Mouse (Mus musculus): ENCODE data around the gene Dnah2. TPM values are rescaled to one million over a fixed set of nuclear protein-coding genes. Genes with fewer than 3 reads are reported as not detected.

The Dnah2 gene
- polyA plus RNA-seq, 1 experiment from 2014 or later = 1.5 TPM

GRCm38 (mm10) chr11:69413221-69414181, 135.4 kb downstream of the Dnah2 start, which contains the start of gene Kdm6b:
Kdm6b (minus strand) TSS chr11:69413675.
- peaks cover 14% of the 10 kb centered on the region for H3K36me3 ChIP-seq (ENCODE audit: control insufficient read depth, insufficient read depth, low read length)
- 27% methylated on average over 12 of the region's 12 CpGs for WGBS
- no peak for ATAC-seq (ENCODE audit: low FRiP score, low TSS enrichment)
- H3K27ac ChIP-seq (ENCODE audit: low read depth, low read length) = peak within 1 kb of the TSS; percentile 95
- peak within 1 kb of the TSS; percentile 45; the same call in 1 of the 2 replicates for H3K9ac ChIP-seq (ENCODE audit: low read depth, low read length)
- H3K4me2 ChIP-seq (replicated peaks; ENCODE audit: low read depth, low read length) = peak within 1 kb of the TSS; percentile 95
- H3K9me3 ChIP-seq (ENCODE audit: control insufficient read depth, low read length) = no peaks in the 10 kb centered on the region
- peak within 1 kb of the TSS; percentile 85 for H3K4me3 ChIP-seq (ENCODE audit: low read length)
- H3K27me3 ChIP-seq (ENCODE audit: control insufficient read depth, insufficient read depth, low read length) = no peaks in the 10 kb centered on the region
- H3K4me1 ChIP-seq (ENCODE audit: control insufficient read depth, insufficient read depth, low read length) = peaks cover 47% of the 10 kb centered on the region

GRCm38 (mm10) chr11:69412548-69412947, 136.4 kb downstream of the Dnah2 start:
- peaks cover 21% of the 10 kb centered on the region for H3K36me3 ChIP-seq (ENCODE audit: control insufficient read depth, insufficient read depth, low read length)
- ATAC-seq (ENCODE audit: low FRiP score, low TSS enrichment) = no peak
- H3K27me3 ChIP-seq (ENCODE audit: control insufficient read depth, insufficient read depth, low read length) = no peaks in the 10 kb centered on the region
- 53% methylated on average over 7 of the region's 7 CpGs for WGBS
- peak overlapping the region; percentile 85 for H3K4me3 ChIP-seq (ENCODE audit: low read length)
- H3K9ac ChIP-seq (ENCODE audit: low read depth, low read length) = peak overlapping the region; percentile 8; the same call in 1 of the 2 replicates
- H3K9me3 ChIP-seq (ENCODE audit: control insufficient read depth, low read length) = no peaks in the 10 kb centered on the region
- peaks cover 56% of the 10 kb centered on the region for H3K4me1 ChIP-seq (ENCODE audit: control insufficient read depth, insufficient read depth, low read length)
- H3K27ac ChIP-seq (ENCODE audit: low read depth, low read length) = no peak overlapping the region
- peak overlapping the region; percentile 68 for H3K4me2 ChIP-seq (replicated peaks; ENCODE audit: low read depth, low read length)

- Histone ChIP-seq H3K9me3 (ENCODE audit: control insufficient read depth, low read length) (no peaks in the 10 kb centered on the region), H3K4me3 (ENCODE audit: low read length) (peak overlapping the region; percentile 85), H3K4me2 (replicated peaks; ENCODE audit: low read depth, low read length) (peak overlapping the region; percentile 68), H3K36me3 (ENCODE audit: control insufficient read depth, insufficient read depth, low read length) (peaks cover 30% of the 10 kb centered on the region), H3K27me3 (ENCODE audit: control insufficient read depth, insufficient read depth, low read length) (no peaks in the 10 kb centered on the region), H3K27ac (ENCODE audit: low read depth, low read length) (peak overlapping the region; percentile 99), H3K9ac (ENCODE audit: low read depth, low read length) (peak overlapping the region; percentile 90), H3K4me1 (ENCODE audit: control insufficient read depth, insufficient read depth, low read length) (peaks cover 50% of the 10 kb centered on the region)
- ATAC-seq (ENCODE audit: low FRiP score, low TSS enrichment) = no peak
- under 1% methylated on average over 33 of the region's 39 CpGs for WGBS
Measured at GRCm38 (mm10) chr11:69411538-69412203, 137.2 kb downstream of the Dnah2 start.

GRCm38 (mm10) chr11:69411073-69411535, 137.8 kb downstream of the Dnah2 start:
- peaks cover 47% of the 10 kb centered on the region for H3K4me1 ChIP-seq (ENCODE audit: control insufficient read depth, insufficient read depth, low read length)
- peak overlapping the region; percentile 85 for H3K4me3 ChIP-seq (ENCODE audit: low read length)
- WGBS = under 1% methylated on average over 26 of the region's 26 CpGs
- H3K27ac ChIP-seq (ENCODE audit: low read depth, low read length) = peak overlapping the region; percentile 99
- H3K4me2 ChIP-seq (replicated peaks; ENCODE audit: low read depth, low read length) = peak overlapping the region; percentile 68
- H3K36me3 ChIP-seq (ENCODE audit: control insufficient read depth, insufficient read depth, low read length) = peaks cover 35% of the 10 kb centered on the region
- no peaks in the 10 kb centered on the region for H3K27me3 ChIP-seq (ENCODE audit: control insufficient read depth, insufficient read depth, low read length)
- no peaks in the 10 kb centered on the region for H3K9me3 ChIP-seq (ENCODE audit: control insufficient read depth, low read length)
- ATAC-seq (ENCODE audit: low FRiP score, low TSS enrichment) = peak; percentile 56
- peak overlapping the region; percentile 90 for H3K9ac ChIP-seq (ENCODE audit: low read depth, low read length)

- H3K4me3 ChIP-seq (ENCODE audit: low read length) = peak overlapping the region; percentile 85
- under 1% methylated on average over 41 of the region's 41 CpGs for WGBS
- H3K36me3 ChIP-seq (ENCODE audit: control insufficient read depth, insufficient read depth, low read length) = peaks cover 41% of the 10 kb centered on the region
- H3K9me3 ChIP-seq (ENCODE audit: control insufficient read depth, low read length) = no peaks in the 10 kb centered on the region
- H3K4me1 ChIP-seq (ENCODE audit: control insufficient read depth, insufficient read depth, low read length) = peaks cover 47% of the 10 kb centered on the region
- ATAC-seq (ENCODE audit: low FRiP score, low TSS enrichment) = peak; percentile 7; the same call in 1 of the 2 replicates
- peak overlapping the region; percentile 99 for H3K27ac ChIP-seq (ENCODE audit: low read depth, low read length)
- peak overlapping the region; percentile 68 for H3K4me2 ChIP-seq (replicated peaks; ENCODE audit: low read depth, low read length)
- no peaks in the 10 kb centered on the region for H3K27me3 ChIP-seq (ENCODE audit: control insufficient read depth, insufficient read depth, low read length)
- peak overlapping the region; percentile 90 for H3K9ac ChIP-seq (ENCODE audit: low read depth, low read length)
Measured at GRCm38 (mm10) chr11:69410310-69411072, 138.4 kb downstream of the Dnah2 start.

- H3K4me3 ChIP-seq (ENCODE audit: low read length) = peak overlapping the region; percentile 85
- H3K4me1 ChIP-seq (ENCODE audit: control insufficient read depth, insufficient read depth, low read length) = peaks cover 45% of the 10 kb centered on the region
- WGBS = under 1% methylated on average over 18 of the region's 18 CpGs
- H3K27me3 ChIP-seq (ENCODE audit: control insufficient read depth, insufficient read depth, low read length) = no peaks in the 10 kb centered on the region
- ATAC-seq (ENCODE audit: low FRiP score, low TSS enrichment) = no peak
- H3K27ac ChIP-seq (ENCODE audit: low read depth, low read length) = peak overlapping the region; percentile 99
- H3K9me3 ChIP-seq (ENCODE audit: control insufficient read depth, low read length) = no peaks in the 10 kb centered on the region
- H3K36me3 ChIP-seq (ENCODE audit: control insufficient read depth, insufficient read depth, low read length) = peaks cover 47% of the 10 kb centered on the region
- peak overlapping the region; percentile 90 for H3K9ac ChIP-seq (ENCODE audit: low read depth, low read length)
- peak overlapping the region; percentile 68 for H3K4me2 ChIP-seq (replicated peaks; ENCODE audit: low read depth, low read length)
Measured at GRCm38 (mm10) chr11:69410045-69410309, 138.9 kb downstream of the Dnah2 start.

- Histone ChIP-seq H3K27me3 (ENCODE audit: control insufficient read depth, insufficient read depth, low read length) (no peaks in the 10 kb centered on the region), H3K36me3 (ENCODE audit: control insufficient read depth, insufficient read depth, low read length) (peaks cover 51% of the 10 kb centered on the region), H3K9ac (ENCODE audit: low read depth, low read length) (peak overlapping the region; percentile 90), H3K4me2 (replicated peaks; ENCODE audit: low read depth, low read length) (peak overlapping the region; percentile 68), H3K4me3 (ENCODE audit: low read length) (peak overlapping the region; percentile 85), H3K4me1 (ENCODE audit: control insufficient read depth, insufficient read depth, low read length) (peaks cover 41% of the 10 kb centered on the region), H3K27ac (ENCODE audit: low read depth, low read length) (peak overlapping the region; percentile 99), H3K9me3 (ENCODE audit: control insufficient read depth, low read length) (no peaks in the 10 kb centered on the region)
- ATAC-seq (ENCODE audit: low FRiP score, low TSS enrichment) = peak; percentile 41; the same call in 1 of the 2 replicates
- WGBS = under 1% methylated on average over 41 of the region's 46 CpGs
Measured at GRCm38 (mm10) chr11:69409378-69410044, 139.4 kb downstream of the Dnah2 start.

Measured in kidney, embryonic 14.5 days (tissue).